Mouse (Mus musculus) gastrocnemius, postnatal 4 days (tissue): ENCODE data around the gene Ccna1. TPM values are rescaled to one million over a fixed set of nuclear protein-coding genes. Genes with fewer than 3 reads are reported as not detected.

Experiments
- total RNA-seq, 2 experiments: library from RNA; stranded (reverse); gene quantifications; 2 replicates each; pipeline ENCODE4 v1.2.3; 2021

Ccna1 gene
- total RNA-seq, 2 experiments from 2014 or later: 0.17 to 0.47 TPM

Other genes with a start within 250 kb of the Ccna1 start
- gene Rfxap, start 247.7 kb downstream of the Ccna1 start, total RNA-seq: 10 to 100 TPM; 27.2 to 34.0 TPM
- not detected for gene Sertm1, start 139.6 kb downstream of the Ccna1 start, total RNA-seq
- gene Spg20, start 56.6 kb upstream of the Ccna1 start, total RNA-seq: 10 to 100 TPM; 79.6 to 86.3 TPM
- gene Ccdc169, start 81.8 kb upstream of the Ccna1 start, total RNA-seq: under 1 TPM; 0.27 to 0.39 TPM
- gene Sohlh2, start 126.5 kb upstream of the Ccna1 start, total RNA-seq: 1 to 10 TPM; 1.1 to 1.4 TPM
- 10 to 100 TPM; 78.9 to 96.4 TPM for gene Dclk1, start 186.9 kb upstream of the Ccna1 start, total RNA-seq